ENCODE assay signal across 16 mouse cellular contexts in genomic region chr10:94916610-94917009, GRCm38 (mm10).
"Had no signal": no experiment of that assay in that cellular context is flagged by ENCODE, and none has a peak within 500 bp of the region (broad histone marks: within the 10 kb centered on the region; RNA-seq: fewer than 3 reads in every experiment).

No protein-coding gene starts in this region.

- H3K4me3 ChIP-seq: lung, embryonic 15.5 days; midbrain, embryonic 13.5 days; stomach, embryonic 15.5 days had no signal

- H3K9ac ChIP-seq: lung, embryonic 15.5 days; midbrain, embryonic 13.5 days; stomach, embryonic 15.5 days had no signal

- H3K9me3 ChIP-seq: lung, embryonic 15.5 days; midbrain, embryonic 13.5 days; stomach, embryonic 15.5 days had no signal

- ATAC-seq: hindbrain, postnatal 0 days; intestine, embryonic 16.5 days; midbrain, embryonic 13.5 days had no signal

- H3K36me3 ChIP-seq: lung, embryonic 15.5 days; stomach, embryonic 15.5 days had no signal

- H3K4me2 ChIP-seq: lung, embryonic 15.5 days; midbrain, embryonic 13.5 days; stomach, embryonic 15.5 days had no signal

- H3K27ac ChIP-seq: hindbrain, postnatal 0 days; lung, embryonic 15.5 days; midbrain, embryonic 13.5 days; stomach, embryonic 15.5 days had no signal

- H3K27me3 ChIP-seq: lung, embryonic 15.5 days; midbrain, embryonic 13.5 days; stomach, embryonic 15.5 days had no signal

- DNase-seq: kidney, adult 18-20 months; kidney, adult 9 months; kidney, postnatal 14 days; kidney, postnatal 4 days; lung, adult 18-20 months; lung, postnatal 10 days; lung, postnatal 36 days; right cerebral cortex, adult 18-20 months; right cerebral cortex, postnatal 14 days; right cerebral cortex, postnatal 4 days; thymus, postnatal 25 days had no signal
